Mouse (Mus musculus): ENCODE data around the gene Mrps11. TPM values are rescaled to one million over a fixed set of nuclear protein-coding genes. Genes with fewer than 3 reads are reported as not detected.

The Mrps11 gene
- polyA plus RNA-seq, 1 experiment from 2014 or later, result 87.0 TPM

DNA sequence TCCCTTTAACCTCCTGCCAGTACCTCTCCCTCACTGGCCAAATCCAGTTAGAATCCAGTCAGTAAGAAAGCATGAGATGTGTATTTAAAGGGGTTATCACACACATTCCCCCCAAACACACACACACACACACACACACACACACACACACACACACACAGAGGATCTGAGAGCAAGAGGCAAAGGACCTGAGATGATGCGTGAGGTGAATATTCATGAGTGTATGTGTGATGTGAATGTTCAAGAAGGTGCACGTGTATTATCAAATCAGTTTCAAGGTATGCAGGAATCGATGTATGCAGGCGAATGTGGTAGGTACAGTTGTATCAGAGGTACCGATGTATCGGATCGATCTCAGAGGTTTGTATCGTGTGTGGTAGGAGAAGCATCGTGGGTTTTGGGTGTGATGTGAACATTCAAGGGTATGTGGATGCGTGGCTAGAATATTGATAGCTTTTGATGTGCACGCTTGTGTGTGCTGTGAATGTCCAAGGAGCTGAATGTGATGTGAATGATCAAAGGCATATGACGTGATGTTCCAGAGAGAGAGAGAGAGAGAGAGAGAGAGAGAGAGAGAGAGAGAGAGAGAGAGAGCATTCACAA is 14.9 kb upstream of the Mrps11 start:
- 89% methylated on average over 12 of the region's 12 CpGs for WGBS
- DNase-seq (ENCODE audit: extremely low spot score, low spot score), result no peak
- no peak overlapping the region for H3K4me3 ChIP-seq

DNA sequence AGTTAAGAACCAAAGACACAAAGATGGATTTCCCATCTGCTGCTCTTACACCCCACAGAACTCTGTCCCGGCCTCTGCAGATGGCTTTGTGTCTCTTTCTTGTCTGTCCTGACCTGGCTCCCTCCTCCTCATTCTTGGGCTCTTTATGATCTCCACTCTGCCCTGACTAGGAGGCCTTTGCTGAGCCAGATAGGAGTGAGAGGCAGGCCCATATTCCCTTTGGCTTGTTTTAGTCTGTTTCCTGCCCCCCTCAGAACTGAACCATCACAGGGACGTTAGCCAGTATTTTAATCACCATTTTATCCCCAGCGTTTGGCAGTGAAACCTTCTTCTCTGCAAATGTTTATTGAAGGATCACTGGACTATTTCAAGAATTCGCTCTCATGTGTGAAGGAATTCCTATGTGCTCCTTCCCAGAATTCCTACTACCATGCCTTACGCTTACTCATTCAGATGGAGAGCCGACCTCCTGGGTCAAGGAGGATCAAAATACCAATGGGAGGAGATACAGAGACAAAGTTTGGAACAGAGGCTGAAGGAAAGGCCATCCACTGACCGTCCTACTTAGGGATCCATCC is 13.8 kb upstream of the Mrps11 start:
- WGBS, result 78% methylated on average over 7 of the region's 7 CpGs
- Histone ChIP-seq H3K36me3 (replicated peaks) (peaks cover 14% of the 10 kb centered on the region), H3K4me3 (no peak overlapping the region), H3K27me3 (ENCODE audit: poor library complexity, severe bottlenecking) (no peaks in the 10 kb centered on the region), H3K9me3 (no peaks in the 10 kb centered on the region), H3K4me1 (0 out of 2 replicates have a peak, but pooled peaks cover 4% of the 10 kb centered on the region), H3K27ac (no peak overlapping the region)
- DNase-seq (ENCODE audit: extremely low spot score, low spot score), result no peak

More for the DNA sequence above, 14.9 kb upstream of the Mrps11 start:
- no peaks in the 10 kb centered on the region for H3K27me3 ChIP-seq (ENCODE audit: poor library complexity, severe bottlenecking)
- 0 out of 2 replicates have a peak, but pooled peaks cover 4% of the 10 kb centered on the region for H3K4me1 ChIP-seq
- H3K36me3 ChIP-seq (replicated peaks), result peaks cover 3% of the 10 kb centered on the region
- H3K27ac ChIP-seq, result no peak overlapping the region
- H3K9me3 ChIP-seq, result no peaks in the 10 kb centered on the region

DNA sequence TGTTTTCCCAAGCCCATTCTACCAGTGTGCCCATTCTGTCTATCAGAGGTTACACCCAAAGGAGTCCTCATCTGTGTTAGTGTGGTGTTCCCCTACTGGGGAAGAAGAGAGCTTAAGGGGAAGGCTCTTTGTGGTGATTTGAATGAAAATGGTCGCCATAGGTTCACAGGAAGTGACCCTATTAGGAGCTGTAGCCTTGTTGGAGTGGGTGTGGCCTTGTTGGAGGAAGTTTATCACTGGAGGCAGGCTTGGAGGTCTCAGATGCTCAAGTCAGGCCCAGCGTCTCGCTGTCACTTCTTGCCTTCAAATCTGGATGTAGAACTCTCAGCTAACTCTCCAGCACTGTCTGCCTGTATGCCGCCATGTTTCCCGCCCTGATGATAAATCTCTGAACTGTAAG is 12.0 kb upstream of the Mrps11 start:
- Histone ChIP-seq H3K27ac (no peak overlapping the region), H3K4me3 (no peak overlapping the region), H3K36me3 (replicated peaks) (peaks cover 32% of the 10 kb centered on the region), H3K9me3 (no peaks in the 10 kb centered on the region), H3K4me1 (0 out of 2 replicates have a peak, but pooled peaks cover 4% of the 10 kb centered on the region), H3K27me3 (ENCODE audit: poor library complexity, severe bottlenecking) (no peaks in the 10 kb centered on the region)
- DNase-seq (ENCODE audit: extremely low spot score, low spot score), result no peak
- 88% methylated on average over 5 of the region's 5 CpGs for WGBS

DNA sequence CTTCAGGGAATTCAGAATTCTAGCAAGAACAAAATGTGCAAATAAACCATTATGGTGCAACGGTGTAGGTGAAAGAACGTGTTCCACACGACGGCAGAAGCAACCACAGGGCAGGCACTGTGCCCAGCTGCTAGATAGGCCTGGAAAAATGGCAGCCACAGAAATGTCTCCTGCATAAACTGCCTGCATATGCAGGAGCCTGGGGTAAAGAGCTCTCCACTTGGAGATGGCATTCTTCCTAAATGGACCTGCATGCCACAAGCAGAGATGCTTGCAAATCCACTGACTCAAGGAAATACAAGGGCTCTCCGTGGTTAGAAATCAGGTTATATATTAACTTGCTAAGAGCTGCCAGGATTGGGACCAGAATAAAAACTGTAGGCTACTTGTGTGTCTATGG is 4.2 kb upstream of the Mrps11 start:
- no peak for DNase-seq (ENCODE audit: extremely low spot score, low spot score)
- no peaks in the 10 kb centered on the region for H3K9me3 ChIP-seq
- 93% methylated on average over 5 of the region's 5 CpGs for WGBS
- H3K36me3 ChIP-seq (replicated peaks), result peaks cover 65% of the 10 kb centered on the region
- no peaks in the 10 kb centered on the region for H3K27me3 ChIP-seq (ENCODE audit: poor library complexity, severe bottlenecking)
- no peak overlapping the region for H3K27ac ChIP-seq
- peaks cover 11% of the 10 kb centered on the region for H3K4me1 ChIP-seq
- no peak overlapping the region for H3K4me3 ChIP-seq

DNA sequence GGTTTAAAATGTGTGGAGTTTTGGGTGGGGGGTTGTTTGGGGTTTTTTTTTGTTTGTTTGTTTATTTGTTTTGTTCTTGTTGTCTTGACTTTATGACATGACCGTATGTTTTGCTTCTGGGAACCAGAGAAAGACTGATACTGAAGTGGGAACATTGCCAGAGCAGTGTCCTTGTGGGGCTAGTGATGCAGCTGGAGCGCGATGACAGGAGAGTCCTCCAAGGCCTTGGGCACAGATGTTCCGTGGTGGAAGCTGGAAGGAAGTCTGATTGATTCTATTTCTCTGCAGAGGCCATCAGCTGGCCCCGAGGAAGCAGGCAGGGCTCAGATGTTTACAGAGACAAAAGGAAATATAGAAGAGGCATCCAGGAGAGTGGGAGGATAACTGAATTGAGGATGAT is 3.0 kb downstream of the Mrps11 start:
- H3K4me1 ChIP-seq, result peaks cover 24% of the 10 kb centered on the region
- no peaks in the 10 kb centered on the region for H3K9me3 ChIP-seq
- H3K36me3 ChIP-seq (replicated peaks), result peaks cover 51% of the 10 kb centered on the region
- 88% methylated on average over 5 of the region's 5 CpGs for WGBS
- no peaks in the 10 kb centered on the region for H3K27me3 ChIP-seq (ENCODE audit: poor library complexity, severe bottlenecking)
- H3K27ac ChIP-seq, result no peak overlapping the region
- DNase-seq (ENCODE audit: extremely low spot score, low spot score), result no peak
- H3K4me3 ChIP-seq, result no peak overlapping the region

DNA sequence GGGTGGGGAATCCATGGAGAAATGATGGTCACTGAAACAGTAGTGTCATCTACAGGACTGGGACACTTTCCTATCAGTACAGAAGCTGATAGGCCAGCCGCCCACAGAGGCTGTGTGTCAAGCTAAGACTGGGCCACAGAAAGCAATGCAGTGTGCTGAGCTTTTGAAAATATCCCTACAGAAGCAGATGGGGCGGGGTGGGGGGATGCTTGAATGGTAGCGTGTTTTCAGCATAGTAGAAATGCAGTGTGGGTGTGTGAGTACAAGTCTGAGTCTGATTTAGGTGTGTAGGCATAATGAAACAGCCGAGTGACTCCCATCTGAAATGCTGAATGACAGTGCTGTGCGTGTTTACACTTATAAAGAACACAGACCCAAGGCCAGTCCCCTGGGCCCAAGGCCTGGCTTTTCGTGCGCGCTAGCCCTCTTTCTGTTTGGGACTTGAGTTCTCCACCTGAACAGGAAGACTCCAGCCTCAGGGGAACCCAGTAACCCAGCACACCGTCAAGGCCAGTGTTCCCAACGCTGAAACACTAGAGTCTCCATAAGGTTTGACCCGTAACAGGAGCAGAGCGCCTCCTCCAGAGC is 5.0 kb downstream of the Mrps11 start:
- Histone ChIP-seq H3K27ac (no peak overlapping the region), H3K9me3 (no peaks in the 10 kb centered on the region), H3K4me1 (peaks cover 16% of the 10 kb centered on the region), H3K36me3 (replicated peaks) (peaks cover 69% of the 10 kb centered on the region), H3K4me3 (no peak overlapping the region), H3K27me3 (ENCODE audit: poor library complexity, severe bottlenecking) (no peaks in the 10 kb centered on the region)
- WGBS, result 92% methylated on average over 12 of the region's 12 CpGs
- DNase-seq (ENCODE audit: extremely low spot score, low spot score), result no peak

DNA sequence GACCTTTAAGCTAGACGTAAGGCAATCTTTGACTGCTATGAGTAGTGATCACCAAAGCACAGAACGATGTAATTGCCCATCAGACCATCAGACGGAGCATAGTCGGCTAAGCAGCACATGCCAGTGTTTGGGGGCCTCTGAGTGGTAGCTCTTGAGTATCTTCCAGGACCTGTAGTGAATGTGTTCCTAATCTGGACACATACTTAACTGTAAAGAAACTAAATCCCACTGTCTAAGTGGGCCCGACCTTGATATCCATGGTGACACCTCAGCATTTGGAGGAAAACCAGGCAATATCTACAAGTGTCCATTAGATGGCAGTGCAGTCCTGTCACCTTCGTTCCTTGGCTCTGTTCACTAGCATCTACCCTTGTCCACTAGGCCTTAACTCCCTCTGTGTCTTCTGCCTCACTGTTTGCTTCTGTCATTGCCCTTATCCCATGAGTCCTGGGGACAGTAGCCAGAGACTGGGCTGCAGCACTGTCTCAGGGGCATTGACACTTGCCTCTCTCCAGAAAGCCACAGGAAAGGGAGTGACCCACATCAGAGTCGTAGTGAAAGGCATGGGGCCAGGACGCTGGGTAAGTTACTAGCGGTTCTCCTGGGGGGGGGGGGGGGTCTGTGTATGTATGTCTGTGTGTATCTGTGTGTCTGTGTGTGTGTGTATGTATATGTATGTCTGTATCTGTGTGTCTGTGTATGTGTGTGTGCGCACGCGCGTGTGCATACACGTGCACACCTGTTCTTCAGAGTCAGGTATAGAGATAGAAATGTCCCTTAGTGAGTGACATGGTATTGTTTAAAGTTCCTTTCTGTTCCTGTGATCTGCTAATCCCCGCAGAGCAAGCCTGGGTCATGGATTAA is 8.7 kb downstream of the Mrps11 start:
- peak; percentile 39 for DNase-seq (ENCODE audit: extremely low spot score, low spot score)
- Histone ChIP-seq H3K9me3 (no peaks in the 10 kb centered on the region), H3K36me3 (replicated peaks) (peaks cover 68% of the 10 kb centered on the region), H3K27me3 (ENCODE audit: poor library complexity, severe bottlenecking) (no peaks in the 10 kb centered on the region), H3K4me1 (no peaks in the 10 kb centered on the region), H3K4me3 (no peak overlapping the region), H3K27ac (no peak overlapping the region)
- 88% methylated on average over 15 of the region's 15 CpGs for WGBS

DNA sequence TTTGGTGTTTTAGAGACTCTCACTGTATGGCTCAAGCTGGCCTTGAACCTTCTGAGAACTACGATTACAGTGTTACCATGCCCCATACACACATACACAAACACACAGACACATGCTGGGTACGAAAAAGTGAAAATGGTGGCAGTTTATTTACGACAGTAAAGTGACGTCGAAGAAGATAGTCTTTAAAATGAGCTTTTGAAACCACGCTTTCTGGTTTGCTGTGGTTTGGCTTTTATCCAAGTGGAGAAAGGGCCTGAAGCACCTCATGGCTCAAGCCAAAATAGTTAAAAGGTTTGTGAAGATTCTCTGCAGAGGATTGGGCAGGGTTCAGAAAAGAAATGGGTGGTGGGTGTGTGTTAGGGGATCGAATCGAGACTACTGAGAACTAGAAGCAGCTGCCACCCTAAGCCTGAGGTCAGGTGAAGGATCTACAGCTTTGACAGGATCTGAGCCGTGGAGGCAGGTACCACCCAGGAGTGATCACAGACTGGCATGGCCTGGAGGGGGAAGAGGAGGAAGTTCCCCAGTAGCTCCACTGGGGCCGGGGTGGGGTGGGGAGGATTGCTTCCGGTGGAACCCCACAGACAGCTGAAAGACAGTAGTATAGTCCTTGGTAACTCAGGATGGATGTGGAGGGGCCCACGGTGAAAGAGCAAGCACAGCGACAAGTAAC is 11.1 kb downstream of the Mrps11 start:
- no peaks in the 10 kb centered on the region for H3K9me3 ChIP-seq
- no peak for DNase-seq (ENCODE audit: extremely low spot score, low spot score)
- H3K4me1 ChIP-seq, result peaks cover 16% of the 10 kb centered on the region
- H3K4me3 ChIP-seq, result no peak overlapping the region
- no peak overlapping the region for H3K27ac ChIP-seq
- H3K36me3 ChIP-seq (replicated peaks), result peaks cover 52% of the 10 kb centered on the region
- WGBS, result 93% methylated on average over 13 of the region's 13 CpGs
- 0 out of 2 replicates have a peak, but pooled peaks cover 5% of the 10 kb centered on the region for H3K27me3 ChIP-seq (ENCODE audit: poor library complexity, severe bottlenecking)

DNA sequence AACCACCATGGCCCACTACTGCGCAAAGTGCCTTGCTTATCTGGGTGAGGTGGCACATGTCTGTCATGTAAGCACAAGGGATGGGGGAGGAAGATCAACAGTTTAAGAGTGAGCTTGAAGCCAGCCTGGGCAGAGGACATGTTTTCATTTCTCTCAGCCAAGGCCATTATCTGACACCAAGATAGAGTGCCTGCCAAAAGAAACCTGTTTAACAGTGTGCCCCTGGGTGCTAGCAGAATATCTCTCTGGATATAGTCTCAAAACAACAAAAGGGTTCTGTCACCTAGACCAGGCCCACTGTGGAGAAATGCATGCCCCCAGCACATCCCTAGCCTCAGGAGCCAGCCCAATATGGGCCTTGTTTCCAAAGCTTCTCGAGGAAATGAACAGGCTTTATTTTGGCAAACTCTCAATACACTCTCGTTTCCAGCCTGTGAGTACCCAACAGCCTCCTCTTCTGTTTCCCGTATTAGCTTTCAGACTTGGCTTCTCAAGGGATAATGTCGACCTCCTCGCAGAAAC is 11.7 kb downstream of the Mrps11 start:
- H3K9me3 ChIP-seq, result no peaks in the 10 kb centered on the region
- WGBS, result 88% methylated on average over 6 of the region's 6 CpGs
- peaks cover 46% of the 10 kb centered on the region for H3K36me3 ChIP-seq (replicated peaks)
- peaks cover 18% of the 10 kb centered on the region for H3K4me1 ChIP-seq
- no peak overlapping the region for H3K27ac ChIP-seq
- H3K27me3 ChIP-seq (ENCODE audit: poor library complexity, severe bottlenecking), result 0 out of 2 replicates have a peak, but pooled peaks cover 5% of the 10 kb centered on the region
- DNase-seq (ENCODE audit: extremely low spot score, low spot score), result no peak
- H3K4me3 ChIP-seq, result no peak overlapping the region

DNA sequence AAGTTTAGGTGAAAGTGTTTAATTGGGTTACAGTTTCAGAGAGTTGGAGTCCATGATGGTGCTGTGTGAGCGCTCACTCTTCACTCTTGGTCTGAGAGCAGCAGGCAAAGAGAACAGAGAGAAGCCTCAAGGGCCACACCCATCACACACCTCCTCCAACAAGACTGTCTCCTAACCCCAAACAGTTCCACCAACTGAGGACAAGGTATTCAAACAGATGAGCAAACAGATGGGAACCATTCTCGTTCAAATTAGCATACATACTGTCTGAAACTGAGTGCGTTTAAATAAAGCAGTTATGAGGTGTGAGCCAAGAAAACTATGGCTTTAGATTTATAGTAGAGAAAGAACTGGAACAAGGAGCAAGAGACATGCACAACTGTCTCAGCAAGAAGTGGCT is 13.7 kb downstream of the Mrps11 start:
- Histone ChIP-seq H3K27ac (no peak overlapping the region), H3K36me3 (replicated peaks) (peaks cover 27% of the 10 kb centered on the region), H3K9me3 (no peaks in the 10 kb centered on the region), H3K27me3 (ENCODE audit: poor library complexity, severe bottlenecking) (peaks cover 22% of the 10 kb centered on the region), H3K4me3 (no peak overlapping the region), H3K4me1 (peaks cover 18% of the 10 kb centered on the region)
- DNase-seq (ENCODE audit: extremely low spot score, low spot score), result no peak
- WGBS, result 93% methylated on average over 3 of the region's 3 CpGs

DNA sequence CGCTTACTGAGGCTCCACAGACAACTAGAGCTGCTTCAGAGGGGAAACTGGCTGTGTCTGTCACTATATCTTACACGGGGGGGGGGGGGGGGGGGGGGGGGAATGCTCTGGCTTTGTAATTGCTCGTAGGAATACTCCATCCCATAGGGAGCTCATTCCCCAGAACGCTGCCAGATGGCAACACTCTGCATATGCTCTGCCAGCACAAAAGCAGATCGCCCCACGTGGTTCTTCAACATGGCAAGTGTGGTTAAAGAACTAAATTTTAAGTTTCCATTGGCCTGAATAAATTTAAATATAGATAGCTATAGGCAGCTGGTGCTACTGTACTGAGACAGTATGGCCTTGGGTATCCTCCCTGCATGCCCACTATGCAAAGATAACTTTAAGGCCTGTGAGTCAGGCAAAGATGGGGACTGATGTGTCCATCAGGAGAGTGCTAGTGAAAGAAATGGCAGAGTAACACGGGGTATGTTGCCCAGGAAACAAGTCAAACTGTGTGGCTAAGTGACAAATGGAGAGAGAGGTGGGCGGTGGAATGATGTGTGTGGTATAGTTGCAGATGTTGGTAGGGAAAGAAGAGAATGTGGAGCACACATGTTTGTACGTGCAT is 15.0 kb downstream of the Mrps11 start:
- no peak for DNase-seq (ENCODE audit: extremely low spot score, low spot score)
- 58% methylated on average over 8 of the region's 9 CpGs for WGBS
- no peaks in the 10 kb centered on the region for H3K9me3 ChIP-seq
- H3K4me3 ChIP-seq, result no peak overlapping the region
- H3K36me3 ChIP-seq (replicated peaks), result peaks cover 14% of the 10 kb centered on the region
- 0 out of 2 replicates have a peak overlapping the region, but pooled peaks have one; percentile 15 for H3K27ac ChIP-seq
- peaks cover 22% of the 10 kb centered on the region for H3K27me3 ChIP-seq (ENCODE audit: poor library complexity, severe bottlenecking)
- H3K4me1 ChIP-seq, result peaks cover 18% of the 10 kb centered on the region
